Mouse (Mus musculus) activated CD4-positive, CD25-positive, alpha-beta regulatory T cell, adult 4 months (primary cell): ENCODE measurements around the gene Zzz3. TPM values are rescaled to one million over a fixed set of nuclear protein-coding genes. Genes with fewer than 3 reads are reported as not detected.

Source experiments
- ATAC-seq: one replicate; pipeline ENCODE4 v1.8.0; 2017
- polyA plus RNA-seq, 2 experiments: library from polyadenylated mRNA; unstranded; fragments of 100-300 nt; shearing (Covaris generic); gene quantifications; one replicate each; pipeline ENCODE4 v1.2.1; 2017

The Zzz3 gene
- polyA plus RNA-seq, 2 experiments from 2014 or later, result 22.2 to 29.7 TPM

DNA sequence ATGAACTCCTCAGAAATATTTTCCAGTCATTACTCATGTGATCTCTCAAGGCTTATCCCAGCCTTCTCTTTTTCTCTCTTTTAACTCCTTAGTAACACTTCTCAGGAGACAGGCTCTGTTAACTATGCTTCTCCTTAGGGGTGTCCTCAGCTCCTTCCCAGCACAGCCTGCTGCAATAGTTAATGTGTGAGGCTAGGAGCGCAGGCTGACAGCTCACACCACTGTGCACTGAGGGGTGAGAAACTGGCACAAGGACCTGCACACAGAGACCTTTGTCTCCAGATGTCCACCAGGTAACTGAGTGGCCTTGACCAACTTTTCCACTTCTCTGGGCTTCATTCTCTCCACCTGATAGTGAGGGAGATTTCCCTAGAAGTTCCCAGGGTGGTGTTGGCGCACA, 102.6 kb downstream of the Zzz3 start:
- ATAC-seq, result no peak

DNA sequence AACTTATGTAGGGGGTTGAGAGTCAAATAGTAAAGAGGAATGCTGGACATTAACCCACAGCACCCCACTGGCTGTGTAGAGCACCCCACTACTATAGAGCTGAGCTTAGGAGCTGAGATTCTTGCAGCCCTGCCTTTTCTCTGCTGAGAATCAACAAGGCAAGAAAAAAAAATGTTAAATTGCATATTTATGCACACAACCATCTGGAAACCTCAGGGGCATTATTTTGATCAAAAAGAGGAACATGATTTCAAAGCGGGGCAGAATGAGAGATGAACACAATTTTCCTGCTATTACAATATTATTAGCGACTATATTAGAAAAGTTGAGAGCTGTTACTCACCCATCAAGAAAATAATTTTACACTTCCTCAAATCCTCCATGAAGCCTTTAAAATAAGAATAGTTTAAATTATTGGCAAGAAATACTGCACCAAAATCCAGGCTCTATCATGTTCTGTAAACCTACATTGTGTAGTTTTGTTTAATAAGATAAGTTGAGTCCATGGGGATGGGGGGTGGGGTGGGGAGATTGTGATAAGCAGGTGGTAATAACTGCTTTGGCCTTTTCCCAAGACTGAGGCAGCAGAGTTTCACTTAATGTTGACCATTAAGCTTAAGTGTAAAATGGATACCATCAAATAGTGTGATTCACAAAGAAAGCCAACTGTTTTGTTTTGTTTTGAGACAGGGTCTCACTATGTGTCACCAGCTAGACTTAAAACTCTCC, 103.9 kb downstream of the Zzz3 start:
- no peak for ATAC-seq

- no peak for ATAC-seq
Measured at GRCm38 (mm10) chr3:152507900-152508299, 112.6 kb downstream of the Zzz3 start.

- ATAC-seq, result no peak
Measured at GRCm38 (mm10) chr3:152508419-152508993, 113.2 kb downstream of the Zzz3 start.

- no peak for ATAC-seq
Measured at GRCm38 (mm10) chr3:152509268-152509667, 114.0 kb downstream of the Zzz3 start.

Other genes with a start within 250 kb of the Zzz3 start
- not detected for gene Gipc2, start 229.2 kb upstream of the Zzz3 start, polyA plus RNA-seq
- 1 to 10 TPM; 5.2 to 6.0 TPM for gene Dnajb4, start 185.2 kb upstream of the Zzz3 start, polyA plus RNA-seq
- 100 to 1,000 TPM; 222 to 239 TPM for gene Fubp1, start 185.1 kb upstream of the Zzz3 start, polyA plus RNA-seq
- gene Nexn, start 129.1 kb upstream of the Zzz3 start, polyA plus RNA-seq, result 1 to 10 TPM in 1 of 2 experiments, not detected in 1; 2.9 TPM
- 1 to 10 TPM; 4.6 to 4.7 TPM for gene Miga1, start 55.1 kb upstream of the Zzz3 start, polyA plus RNA-seq
- 10 to 100 TPM; 29.7 to 33.0 TPM for gene Usp33, start 49.0 kb upstream of the Zzz3 start, polyA plus RNA-seq